In the genomic region with DNA sequence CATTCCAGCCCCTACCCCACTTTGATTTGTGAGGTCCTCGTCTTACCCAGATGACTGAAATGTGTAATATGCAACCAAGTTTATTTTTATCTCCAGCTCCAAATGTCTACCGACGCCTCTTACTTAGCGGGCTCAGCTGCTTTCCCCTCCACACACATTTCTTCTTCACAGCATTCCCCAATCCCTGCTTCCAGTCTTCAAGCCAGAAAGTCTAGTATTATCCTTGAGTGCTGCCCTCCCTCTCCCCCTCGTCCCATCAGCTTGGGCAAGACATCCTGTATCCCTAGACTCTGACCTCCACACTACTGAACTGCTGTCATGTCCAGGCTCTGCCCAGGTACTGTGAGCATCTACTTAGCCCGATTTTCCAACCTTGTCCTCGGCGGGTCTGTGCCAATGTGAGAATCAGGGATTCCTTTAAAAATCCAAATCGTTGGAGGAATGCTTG, we compare ENCODE assay signal across 8 mouse cellular contexts. TPM values are rescaled to one million over a fixed set of nuclear protein-coding genes. Genes with fewer than 3 reads are reported as not detected.
DNase-seq lines count a peak whose midpoint lies in the region; ATAC-seq and TF ChIP-seq lines count a peak whose summit lies in the region.

No protein-coding gene starts in this region.

- no peak for ATAC-seq in heart, embryonic 14.5 days (ENCODE audit: insufficient number of reproducible peaks, insufficient read depth, low FRiP score, low read depth)
- ATAC-seq in hindbrain, embryonic 13.5 days (ENCODE audit: low FRiP score), result no peak
- ATAC-seq in midbrain, embryonic 15.5 days (replicated peaks), result no peak

- intact Hi-C loops in heart, postnatal 25 days (cut with DNase I), result loop anchor here (2.0 kb wide), 2 partner anchors 39 to 63 kb away; no protein-coding TSS in a partner anchor

- peak overlapping the region; percentile 81 to 94 for H3K27ac ChIP-seq in heart, embryonic 14.5 days (replicated peaks in 1 of 2; ENCODE audit: control insufficient read depth in 1 of 2, insufficient read depth in 1 of 2, low read depth in 2 of 2, low read length in 2 of 2)
- peak overlapping the region; percentile 66; the same call in 1 of the 2 replicates for H3K27ac ChIP-seq in bone marrow, adult 2 months (ENCODE audit: control insufficient read depth, insufficient read depth, low read depth, low read length, poor library complexity)
- no peak overlapping the region; the same call in 1 of the 2 replicates for H3K27ac ChIP-seq in hindbrain, embryonic 13.5 days
- H3K27ac ChIP-seq in midbrain, embryonic 15.5 days, result peak overlapping the region; percentile 78

- no peak for TF ChIP-seq CTCF in bone marrow, adult 2 months (IDR thresholded peaks at IDR 0.05; ENCODE audit: control insufficient read depth, insufficient read depth, low read length)

- peak overlapping the region; percentile 89 for H3K9ac ChIP-seq in heart, embryonic 14.5 days (ENCODE audit: low read length)
- peak overlapping the region; percentile 97 for H3K9ac ChIP-seq in hindbrain, embryonic 13.5 days
- peak overlapping the region; percentile 85 for H3K9ac ChIP-seq in midbrain, embryonic 15.5 days

- H3K4me3 ChIP-seq in heart, embryonic 14.5 days (ENCODE audit: control insufficient read depth in 1 of 2, insufficient read depth in 1 of 2, low read depth in 1 of 2, low read length in 2 of 2), result peak overlapping the region; percentile 85 to 89
- peak overlapping the region; percentile 77 for H3K4me3 ChIP-seq in bone marrow, adult 2 months (replicated peaks; ENCODE audit: control insufficient read depth, low read depth, low read length)
- H3K4me3 ChIP-seq in hindbrain, embryonic 13.5 days, result peak overlapping the region; percentile 97
- peak overlapping the region; percentile 87 for H3K4me3 ChIP-seq in midbrain, embryonic 15.5 days

- H3K27me3 ChIP-seq in heart, embryonic 14.5 days (ENCODE audit: control insufficient read depth, insufficient read depth, low read length), result no peaks in the 10 kb centered on the region
- H3K27me3 ChIP-seq in hindbrain, embryonic 13.5 days, result peaks cover 14% of the 10 kb centered on the region
- H3K27me3 ChIP-seq in midbrain, embryonic 15.5 days (replicated peaks), result no peaks in the 10 kb centered on the region

- TF ChIP-seq POLR2A in bone marrow, adult 2 months (IDR thresholded peaks at IDR 0.05; ENCODE audit: borderline replicate concordance, control insufficient read depth, low read depth, low read length), result no peak

- WGBS in heart, embryonic 14.5 days, result 20% methylated on average over 9 of the region's 9 CpGs
- 13% methylated on average over 9 of the region's 9 CpGs for WGBS in bone marrow, adult 2 months
- 19% methylated on average over 9 of the region's 9 CpGs for WGBS in hindbrain, embryonic 13.5 days
- WGBS in midbrain, embryonic 15.5 days, result 22% methylated on average over 9 of the region's 9 CpGs

- no peaks in the 10 kb centered on the region for H3K36me3 ChIP-seq in heart, embryonic 14.5 days (ENCODE audit: control insufficient read depth, insufficient read depth, low read length)
- no peaks in the 10 kb centered on the region for H3K36me3 ChIP-seq in hindbrain, embryonic 13.5 days
- no peaks in the 10 kb centered on the region for H3K36me3 ChIP-seq in midbrain, embryonic 15.5 days (replicated peaks)

- peak overlapping the region; percentile 94 for H3K4me2 ChIP-seq in heart, embryonic 14.5 days (ENCODE audit: low read length)
- peak overlapping the region; percentile 94 for H3K4me2 ChIP-seq in hindbrain, embryonic 13.5 days
- peak overlapping the region; percentile 89 for H3K4me2 ChIP-seq in midbrain, embryonic 15.5 days

- peaks cover 48 to 59% of the 10 kb centered on the region in 2 experiments for H3K4me1 ChIP-seq in heart, embryonic 14.5 days (ENCODE audit: control insufficient read depth in 2 of 2, insufficient read depth in 2 of 2, low read length in 2 of 2)
- peaks cover 10% of the 10 kb centered on the region for H3K4me1 ChIP-seq in bone marrow, adult 2 months (ENCODE audit: control insufficient read depth, insufficient read depth, low read length)
- H3K4me1 ChIP-seq in hindbrain, embryonic 13.5 days (replicated peaks), result peaks cover 46% of the 10 kb centered on the region
- peaks cover 41% of the 10 kb centered on the region for H3K4me1 ChIP-seq in midbrain, embryonic 15.5 days

- DNase-seq in heart, postnatal 25 days (ENCODE audit: low spot score), result no peak
- no peak for DNase-seq in urinary bladder, postnatal 25 days (ENCODE audit: low spot score)
- DNase-seq in thymus, postnatal 14 days, result no peak
- no peak for DNase-seq in kidney, adult 8-10 months

- no peaks in the 10 kb centered on the region for H3K9me3 ChIP-seq in heart, embryonic 14.5 days (ENCODE audit: control insufficient read depth, low read length)
- no peaks in the 10 kb centered on the region for H3K9me3 ChIP-seq in hindbrain, embryonic 13.5 days
- no peaks in the 10 kb centered on the region for H3K9me3 ChIP-seq in midbrain, embryonic 15.5 days

RNA-seq across cellular contexts. Expression of gene Tmem184b, which starts 0.4 kb away (rescaled TPM):
- 56.1 and 60.6 TPM in 2 replicates for polyA plus RNA-seq in heart, embryonic 14.5 days (2014; fragmentation: Nextera tagmentation; extraction: Ambion mirVana)
- 10 to 100 TPM; 43.0 to 46.7 TPM for total RNA-seq in heart, postnatal 25 days (2021)
- polyA plus RNA-seq in bone marrow, adult 2 months (2011; ENCODE audit: insufficient read depth, insufficient read length, low replicate concordance, missing spikeins), result 4.9 and 19.1 TPM in 2 replicates
- 37.7 and 39.2 TPM in 2 replicates for polyA plus RNA-seq in hindbrain, embryonic 13.5 days (2015; fragmentation: Nextera tagmentation; extraction: Ambion mirVana)
- polyA plus RNA-seq in midbrain, embryonic 15.5 days (2015; fragmentation: Nextera tagmentation; extraction: Ambion mirVana), result 47.9 and 54.9 TPM in 2 replicates

RNA-seq across cellular contexts. Expression of gene Csnk1e, which starts 51.6 kb away (rescaled TPM):
- polyA plus RNA-seq in heart, embryonic 14.5 days (2014; fragmentation: Nextera tagmentation; extraction: Ambion mirVana), result 83.0 and 95.1 TPM in 2 replicates
- 10 to 100 TPM; 48.4 to 54.0 TPM for total RNA-seq in heart, postnatal 25 days (2021)
- 12.3 and 34.2 TPM in 2 replicates for polyA plus RNA-seq in bone marrow, adult 2 months (2011; ENCODE audit: insufficient read depth, insufficient read length, low replicate concordance, missing spikeins)
- polyA plus RNA-seq in hindbrain, embryonic 13.5 days (2015; fragmentation: Nextera tagmentation; extraction: Ambion mirVana), result 231 and 245 TPM in 2 replicates
- 284 and 297 TPM in 2 replicates for polyA plus RNA-seq in midbrain, embryonic 15.5 days (2015; fragmentation: Nextera tagmentation; extraction: Ambion mirVana)

RNA-seq across cellular contexts. Expression of gene Maff, which starts 57.4 kb away (rescaled TPM):
- polyA plus RNA-seq in heart, embryonic 14.5 days (2014; fragmentation: Nextera tagmentation; extraction: Ambion mirVana), result 2.2 and 3.5 TPM in 2 replicates
- total RNA-seq in heart, postnatal 25 days (2021), result 1 to 10 TPM; 8.1 to 8.3 TPM
- 0.50 and 3.6 TPM in 2 replicates for polyA plus RNA-seq in bone marrow, adult 2 months (2011; ENCODE audit: insufficient read depth, insufficient read length, low replicate concordance, missing spikeins)
- polyA plus RNA-seq in hindbrain, embryonic 13.5 days (2015; fragmentation: Nextera tagmentation; extraction: Ambion mirVana), result 0.83 and 0.84 TPM in 2 replicates
- 0.80 and 1.0 TPM in 2 replicates for polyA plus RNA-seq in midbrain, embryonic 15.5 days (2015; fragmentation: Nextera tagmentation; extraction: Ambion mirVana)
